Mouse (Mus musculus) G1E (cell line): ENCODE data around the gene Homer2. TPM values are rescaled to one million over a fixed set of nuclear protein-coding genes. Genes with fewer than 3 reads are reported as not detected.

Experiments
- ATAC-seq: 2 replicates; pipeline ENCODE4 v1.8.0; 2016; ENCODE audit warnings: mild to moderate bottlenecking; ENCODE audit not compliant: insufficient number of reproducible peaks, poor library complexity, low FRiP score, severe bottlenecking; ENCODE audit errors: extremely low read depth
- DNase-seq: peaks from one replicate; pipeline ENCODE4 v3.0.0; 2012; ENCODE audit warnings: low spot score
- H3K27me3 ChIP-seq: 2 replicates; pipeline ENCODE4 v1.6.1; 2012; ENCODE audit warnings: mild to moderate bottlenecking, low read length, inconsistent platforms; ENCODE audit not compliant: insufficient read depth
- H3K36me3 ChIP-seq: replicated peaks from 2 replicates; pipeline ENCODE3; 2012; ENCODE audit warnings: mild to moderate bottlenecking, inconsistent platforms
- H3K4me1 ChIP-seq: 2 replicates; pipeline ENCODE4 v1.6.1; 2012; ENCODE audit warnings: low read depth, low read length, inconsistent platforms, mixed read lengths; ENCODE audit not compliant: insufficient read depth
- H3K4me3 ChIP-seq: 2 replicates; pipeline ENCODE4 v1.5.1; 2012; ENCODE audit warnings: low read depth, mild to moderate bottlenecking, inconsistent platforms, low read length, moderate library complexity, mixed read lengths
- H3K9me3 ChIP-seq: replicated peaks from 2 replicates; pipeline ENCODE4 v1.6.1; 2012; ENCODE audit warnings: inconsistent platforms
- CTCF ChIP-seq: IDR thresholded peaks from 2 replicates; pipeline ENCODE4 v1.5.1; 2012; ENCODE audit warnings: low read depth, low read length, inconsistent platforms, mixed read lengths
- GATA1 ChIP-seq: IDR thresholded peaks from 2 replicates; pipeline ENCODE4 v1.6.1; 2012; ENCODE audit warnings: borderline replicate concordance, low read length, inconsistent platforms, mixed read lengths
- GATA2 ChIP-seq: IDR thresholded peaks from 2 replicates; pipeline ENCODE4 v1.6.1; 2012; ENCODE audit warnings: low read depth, low read length, inconsistent platforms, borderline replicate concordance
- POLR2AphosphoS5 ChIP-seq: IDR thresholded peaks from 2 replicates; pipeline ENCODE4 v1.6.1; 2012; ENCODE audit warnings: low read depth, low read length, inconsistent platforms; ENCODE audit not compliant: insufficient replicate concordance
- TAL1 ChIP-seq: conservative IDR thresholded peaks from 2 replicates; pipeline ENCODE4 v1.6.1; 2012; ENCODE audit warnings: low read depth, low read length, inconsistent platforms, mixed read lengths
- polyA plus RNA-seq: library from polyadenylated mRNA; stranded (reverse); fragments of >175 nt; gene quantifications from 2 replicates; pipeline ENCODE4 v1.2.3, GENCODE M21; 2012
- total RNA-seq, 2 experiments: library from RNA; stranded (forward) in 1 of 2; stranded (reverse) in 1 of 2; fragments of 200-1000 nt in 1 of 2; fragments of >200 nt in 1 of 2; fragmentation: Nextera tagmentation in 1 of 2; gene quantifications; 2 replicates each; pipeline ENCODE4 v1.2.3; 2014 to 2017

The Homer2 gene
- total and polyA plus RNA-seq, 3 experiments = 35.9 to 45.9 (median 37.3) TPM

DNA sequence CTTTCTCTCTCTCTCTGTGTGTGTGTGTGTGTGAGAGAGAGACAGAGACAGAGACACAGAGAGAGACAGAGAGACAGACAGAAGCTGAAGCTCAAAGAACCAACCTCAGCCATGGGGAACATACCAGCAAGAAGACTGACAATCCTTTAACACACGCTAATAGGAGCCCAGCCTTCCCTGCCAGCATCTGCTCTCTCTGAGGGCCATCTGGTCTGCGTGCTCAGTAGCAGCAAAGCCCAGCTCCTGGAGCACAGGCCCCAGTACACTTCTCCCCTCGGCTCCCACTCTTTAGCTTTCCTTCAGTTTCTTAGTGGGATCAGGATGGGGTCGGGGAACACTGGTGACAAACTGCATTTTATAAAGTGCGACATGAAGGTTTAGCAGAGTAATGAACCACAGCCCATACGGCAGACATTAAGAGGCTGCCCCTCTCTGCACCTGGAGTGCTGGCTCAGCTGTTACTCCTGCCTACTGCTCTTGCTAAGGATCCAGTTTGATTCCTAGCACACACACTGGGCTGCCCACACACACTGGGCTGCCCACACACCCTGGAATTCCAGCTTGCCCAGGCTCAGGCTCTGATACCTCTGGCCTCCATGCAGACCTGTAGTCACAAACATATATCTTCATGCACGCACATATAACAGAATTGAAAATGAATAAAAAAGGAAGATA, 141.8 kb downstream of the Homer2 start:
- no peak for DNase-seq
- Histone ChIP-seq H3K27me3 (peaks cover 23% of the 10 kb centered on the region), H3K36me3 (no peaks in the 10 kb centered on the region), H3K4me1 (peaks cover 5% of the 10 kb centered on the region), H3K4me3 (no peak overlapping the region), H3K9me3 (no peaks in the 10 kb centered on the region)
- no peak for ATAC-seq
- TF ChIP-seq GATA2 (no peak), CTCF (no peak), GATA1 (no peak), TAL1 (no peak), POLR2AphosphoS5 (no peak)

DNA sequence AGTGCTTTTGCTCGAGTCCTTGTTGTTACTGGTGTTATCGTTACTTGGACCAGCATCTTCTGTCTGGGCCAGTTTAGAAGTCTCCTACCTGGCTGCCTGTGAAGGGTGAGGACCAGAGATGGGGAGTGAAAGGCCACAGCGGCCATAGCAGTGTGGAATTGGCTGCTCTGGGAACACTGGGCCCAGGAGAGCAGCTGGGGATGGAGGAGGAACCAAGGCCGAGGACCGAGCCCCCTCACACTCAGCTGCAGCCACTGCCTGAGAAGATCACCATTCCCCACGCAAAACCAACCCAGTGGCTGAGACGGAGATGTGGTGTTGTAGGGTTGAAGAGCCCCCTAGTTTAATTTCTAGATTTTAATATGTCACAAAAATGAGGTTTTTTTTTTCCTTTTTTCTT, 142.6 kb downstream of the Homer2 start:
- no peaks in the 10 kb centered on the region for H3K9me3 ChIP-seq
- peaks cover 28% of the 10 kb centered on the region for H3K27me3 ChIP-seq
- no peaks in the 10 kb centered on the region for H3K36me3 ChIP-seq
- H3K4me3 ChIP-seq = no peak overlapping the region
- H3K4me1 ChIP-seq = 0 out of 2 replicates have a peak, but pooled peaks cover 2% of the 10 kb centered on the region
- no peak for TF ChIP-seq GATA1
- no peak for TF ChIP-seq CTCF
- TF ChIP-seq POLR2AphosphoS5 = no peak
- no peak for TF ChIP-seq TAL1
- no peak for TF ChIP-seq GATA2
- no peak for DNase-seq
- no peak for ATAC-seq

DNA sequence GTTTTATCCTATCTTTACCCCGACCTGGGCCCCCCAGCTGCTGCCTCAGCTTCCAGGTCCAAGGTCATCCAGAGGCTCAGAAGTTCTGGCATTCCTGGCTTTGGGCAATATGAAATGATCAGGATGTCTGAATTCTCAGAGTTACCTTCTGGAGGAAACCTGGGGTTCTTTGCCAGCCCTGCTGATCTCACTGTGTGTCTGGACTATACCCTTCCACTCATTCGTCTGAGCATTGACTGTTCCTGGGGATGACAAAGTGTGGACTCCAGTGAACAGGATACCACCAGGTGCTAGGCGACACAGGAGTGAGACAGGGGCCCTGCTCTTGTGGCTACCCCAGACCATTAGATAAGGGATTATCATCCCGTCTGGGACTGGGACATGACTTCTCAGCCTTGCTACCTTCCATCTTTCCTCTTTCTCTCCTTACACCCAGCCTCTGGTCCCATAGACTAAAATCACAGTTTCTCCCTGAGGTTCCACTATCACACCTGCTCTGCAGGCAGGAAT, 143.8 kb downstream of the Homer2 start:
- ATAC-seq = no peak
- H3K36me3 ChIP-seq = no peaks in the 10 kb centered on the region
- 0 out of 2 replicates have a peak, but pooled peaks cover 2% of the 10 kb centered on the region for H3K4me1 ChIP-seq
- H3K9me3 ChIP-seq = no peaks in the 10 kb centered on the region
- no peak for TF ChIP-seq TAL1
- no peak for TF ChIP-seq POLR2AphosphoS5
- no peak for TF ChIP-seq CTCF
- peaks cover 38% of the 10 kb centered on the region for H3K27me3 ChIP-seq
- no peak overlapping the region for H3K4me3 ChIP-seq
- no peak for DNase-seq

DNA sequence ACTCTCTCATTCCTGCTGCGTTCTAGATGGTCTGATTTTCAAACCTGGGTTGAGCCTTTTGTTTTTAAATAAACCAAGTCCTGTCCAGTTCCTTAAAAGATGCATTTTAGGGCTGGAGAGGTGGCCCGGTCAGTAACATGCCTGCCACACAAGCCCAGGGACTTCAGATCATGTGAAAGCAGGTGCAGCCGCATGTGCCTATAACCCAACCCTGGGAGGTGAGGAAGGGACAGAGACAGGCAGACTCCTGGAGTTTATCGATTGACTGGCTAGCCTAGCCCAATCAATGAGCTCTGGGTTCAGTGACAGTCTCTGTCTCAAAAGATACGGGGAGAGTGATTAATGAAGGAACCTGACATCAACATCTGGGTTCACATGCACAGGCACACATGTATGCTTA, 146.1 kb downstream of the Homer2 start:
- H3K9me3 ChIP-seq = no peaks in the 10 kb centered on the region
- TF ChIP-seq POLR2AphosphoS5 = no peak
- no peak for TF ChIP-seq GATA2
- no peak for TF ChIP-seq GATA1
- no peak for TF ChIP-seq CTCF
- TF ChIP-seq TAL1 = no peak
- peaks cover 47% of the 10 kb centered on the region for H3K27me3 ChIP-seq
- H3K4me3 ChIP-seq = no peak overlapping the region
- ATAC-seq = no peak
- H3K36me3 ChIP-seq = no peaks in the 10 kb centered on the region
- H3K4me1 ChIP-seq = 0 out of 2 replicates have a peak, but pooled peaks cover 2% of the 10 kb centered on the region
- DNase-seq = no peak

DNA sequence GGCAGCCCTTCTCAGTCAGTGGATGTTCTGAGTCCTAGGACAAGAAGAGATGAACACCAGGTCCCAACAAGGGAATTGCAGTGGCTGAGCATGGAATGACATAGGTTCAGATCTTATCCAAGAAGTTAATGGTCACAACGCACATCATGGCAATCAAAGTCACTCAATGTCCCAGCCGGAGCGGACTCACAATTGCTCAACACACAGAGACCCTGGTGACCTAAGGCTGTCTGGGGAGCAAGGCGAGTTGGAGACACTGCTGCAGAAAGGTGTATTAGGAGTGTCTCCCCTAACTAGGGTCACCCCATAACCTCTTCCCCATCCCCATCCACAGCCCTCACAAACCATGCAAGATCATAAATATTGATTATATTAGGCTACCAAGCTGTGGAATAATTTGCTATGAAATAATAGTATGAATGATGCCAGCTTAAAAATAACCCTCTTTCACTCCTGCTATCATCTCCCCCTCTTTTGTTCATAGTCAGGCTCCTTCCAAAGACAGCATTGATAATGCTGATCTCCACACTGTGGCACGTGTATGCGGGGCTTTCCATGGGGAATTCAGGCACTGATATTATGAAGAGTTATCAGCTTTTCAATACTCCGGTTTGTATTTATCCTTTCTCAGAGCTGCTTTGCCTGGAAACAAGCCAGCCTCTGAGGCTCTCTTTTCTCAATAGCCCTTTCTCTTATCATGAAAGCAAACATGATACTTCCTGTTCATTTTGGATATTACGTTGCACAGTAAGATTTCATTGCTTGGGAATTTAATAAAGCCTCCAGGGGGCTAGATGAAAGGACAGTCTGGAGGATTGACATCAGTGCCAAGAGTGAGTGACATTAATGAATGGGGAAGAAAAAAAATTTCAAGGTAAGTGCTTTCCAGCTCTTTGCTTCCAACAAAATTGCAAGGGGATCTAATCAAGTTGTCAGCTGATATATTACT, 147.0 kb downstream of the Homer2 start:
- TF ChIP-seq TAL1 = no peak
- TF ChIP-seq CTCF = no peak
- TF ChIP-seq GATA1 = no peak
- TF ChIP-seq GATA2 = no peak
- TF ChIP-seq POLR2AphosphoS5 = no peak
- H3K4me1 ChIP-seq = no peaks in the 10 kb centered on the region
- no peaks in the 10 kb centered on the region for H3K9me3 ChIP-seq
- H3K27me3 ChIP-seq = peaks cover 43% of the 10 kb centered on the region
- DNase-seq (no peak), ATAC-seq (no peak)
- no peaks in the 10 kb centered on the region for H3K36me3 ChIP-seq
- H3K4me3 ChIP-seq = no peak overlapping the region

DNA sequence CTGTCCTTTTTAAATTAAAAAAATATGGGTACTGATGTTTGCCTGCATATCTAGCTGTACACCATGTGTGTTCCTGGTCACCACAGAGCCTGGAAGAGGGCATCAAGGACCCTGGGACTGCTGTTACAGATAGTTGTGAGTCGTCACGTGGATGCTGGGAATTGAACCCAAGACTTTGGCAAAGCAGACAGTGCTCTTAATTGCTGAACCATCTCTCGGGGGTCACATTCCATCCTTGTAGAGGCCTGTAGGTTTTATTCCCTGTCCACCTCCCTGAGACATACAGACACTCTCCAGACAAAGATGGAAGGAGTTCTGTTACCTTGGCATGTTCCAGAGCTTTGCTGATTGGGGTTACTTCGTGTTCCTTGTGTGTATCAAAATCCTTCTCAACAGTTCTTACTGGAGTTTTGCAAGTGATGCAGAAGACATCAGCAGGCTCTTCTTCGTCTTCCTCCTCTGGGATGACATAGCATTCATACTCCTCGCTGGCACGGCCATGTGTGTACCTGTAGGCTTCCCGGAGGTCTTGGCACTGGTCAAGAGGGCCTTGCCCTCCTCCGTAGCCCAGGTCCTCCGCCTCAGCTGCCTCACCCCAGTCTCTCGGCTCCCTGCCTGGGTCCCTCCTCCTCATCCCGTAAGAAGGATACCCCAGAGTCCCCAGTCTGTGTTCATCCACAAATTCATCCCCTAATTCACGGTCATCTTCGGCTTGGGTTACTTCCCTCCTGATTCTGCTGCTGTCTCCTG, 147.9 kb downstream of the Homer2 start:
- DNase-seq (no peak), ATAC-seq (no peak)
- H3K9me3 ChIP-seq = no peaks in the 10 kb centered on the region
- H3K4me3 ChIP-seq = no peak overlapping the region
- peaks cover 37% of the 10 kb centered on the region for H3K27me3 ChIP-seq
- H3K36me3 ChIP-seq = no peaks in the 10 kb centered on the region
- H3K4me1 ChIP-seq = no peaks in the 10 kb centered on the region
- no peak for TF ChIP-seq TAL1
- no peak for TF ChIP-seq CTCF
- TF ChIP-seq GATA1 = no peak
- no peak for TF ChIP-seq GATA2
- TF ChIP-seq POLR2AphosphoS5 = no peak
